Mouse (Mus musculus) gastrocnemius, adult 18-20 months (tissue): ENCODE results near the gene Ak4. TPM values are rescaled to one million over a fixed set of nuclear protein-coding genes. Genes with fewer than 3 reads are reported as not detected.
A peak's percentile ranks its signal among the peaks of the same experiment; 100 is the strongest.
"Not testable (repeated sequence)": the region's sequence is repeated elsewhere in the genome, so short reads cannot be mapped to it uniquely, and the experiment has no call there.

Experiments
- DNase-seq: peaks from one replicate; pipeline ENCODE4 v3.0.0; 2021; ENCODE audit warnings: low spot score
- total RNA-seq, 2 experiments: library from RNA; stranded (reverse); gene quantifications; 2 replicates each; pipeline ENCODE4 v1.2.3; 2021

The Ak4 gene
- total RNA-seq, 2 experiments from 2014 or later, result 4.9 to 6.6 TPM

DNA sequence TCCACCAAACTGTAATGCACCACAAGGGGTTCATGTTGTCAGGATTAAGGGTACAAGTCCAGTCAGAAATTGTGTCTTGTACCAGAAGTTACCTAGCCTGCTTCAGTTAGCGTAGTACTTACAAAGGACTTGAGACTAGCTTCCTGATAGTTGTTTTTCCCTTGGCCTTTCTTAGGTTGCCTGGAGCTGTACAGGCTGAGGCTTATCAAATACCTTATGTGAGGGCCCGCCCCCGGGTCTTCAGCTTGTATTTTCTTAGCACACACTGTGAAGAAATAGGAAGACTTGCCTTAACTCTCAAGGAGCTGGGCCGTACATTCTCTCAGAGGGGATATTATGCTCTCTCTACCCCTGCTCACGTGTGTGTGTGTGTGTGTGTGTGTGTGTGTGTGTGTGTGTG is 4.5 kb downstream of the Ak4 start:
- no peak for DNase-seq

- no peak for DNase-seq
Measured at GRCm38 (mm10) chr4:101424495-101424894, 5.4 kb downstream of the Ak4 start.

GRCm38 (mm10) chr4:101425119-101425518 is 6.0 kb downstream of the Ak4 start:
- no peak for DNase-seq

DNA sequence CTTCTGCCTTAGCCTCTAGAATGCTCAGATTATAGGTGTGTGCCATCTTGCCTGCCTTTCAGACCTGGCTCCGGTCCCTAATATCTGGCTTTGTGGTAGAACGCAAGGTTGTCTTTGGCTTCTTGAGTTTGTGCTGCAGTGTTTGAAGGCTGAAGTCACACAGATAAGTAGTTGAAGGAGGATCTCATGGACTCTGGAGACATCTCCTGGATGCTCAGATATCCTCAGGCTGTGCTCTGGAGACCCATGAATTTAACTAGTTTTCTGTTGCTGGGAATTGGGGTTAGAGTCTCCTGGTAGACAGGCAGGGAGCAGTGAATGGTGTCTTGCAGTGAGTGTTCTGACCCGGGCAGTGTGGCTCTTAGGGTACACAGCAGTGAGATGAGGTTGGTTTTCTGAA is 6.6 kb downstream of the Ak4 start:
- no peak for DNase-seq

DNA sequence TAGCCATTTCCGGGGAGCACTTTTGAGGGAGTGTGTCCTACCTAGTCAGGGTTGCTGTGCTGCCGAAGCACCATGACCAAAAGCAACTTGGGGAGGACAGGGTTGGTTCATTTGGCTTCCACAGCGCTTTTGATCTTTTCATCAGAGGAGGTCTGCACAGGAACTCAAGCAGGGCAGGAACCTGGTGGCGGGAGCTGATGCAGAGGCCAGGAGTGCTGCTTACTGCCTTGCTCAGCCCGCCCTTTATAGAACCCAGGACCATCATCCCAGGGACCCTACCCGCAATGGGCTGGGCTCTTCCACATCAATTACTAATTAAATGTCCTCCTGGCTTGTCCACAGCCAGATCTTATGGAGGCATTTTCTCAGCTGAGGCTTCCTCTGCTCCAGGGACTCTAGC is 7.5 kb downstream of the Ak4 start:
- DNase-seq, result no peak

- no peak for DNase-seq
Measured at GRCm38 (mm10) chr4:101427886-101428680, 9.0 kb downstream of the Ak4 start.

DNA sequence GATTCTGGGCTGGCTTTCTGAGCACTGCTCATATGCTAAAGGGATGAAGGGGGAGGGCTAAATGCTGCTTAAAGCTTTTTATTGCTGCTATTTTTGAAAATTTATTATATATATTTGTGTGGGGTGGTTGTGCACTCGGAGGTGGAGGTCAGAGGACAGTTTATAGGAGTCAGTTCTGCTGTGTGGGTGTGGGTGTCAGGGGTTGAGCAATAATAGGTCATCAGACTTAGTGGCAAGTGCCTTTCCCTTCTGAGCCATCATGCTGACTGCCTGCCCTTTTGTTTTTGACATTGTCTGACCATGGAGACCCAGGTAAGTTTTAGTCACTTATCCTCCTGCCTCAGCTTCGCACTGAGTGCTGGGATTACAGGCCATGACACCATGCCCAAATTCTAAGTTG is 10.0 kb downstream of the Ak4 start:
- DNase-seq, result no peak

DNA sequence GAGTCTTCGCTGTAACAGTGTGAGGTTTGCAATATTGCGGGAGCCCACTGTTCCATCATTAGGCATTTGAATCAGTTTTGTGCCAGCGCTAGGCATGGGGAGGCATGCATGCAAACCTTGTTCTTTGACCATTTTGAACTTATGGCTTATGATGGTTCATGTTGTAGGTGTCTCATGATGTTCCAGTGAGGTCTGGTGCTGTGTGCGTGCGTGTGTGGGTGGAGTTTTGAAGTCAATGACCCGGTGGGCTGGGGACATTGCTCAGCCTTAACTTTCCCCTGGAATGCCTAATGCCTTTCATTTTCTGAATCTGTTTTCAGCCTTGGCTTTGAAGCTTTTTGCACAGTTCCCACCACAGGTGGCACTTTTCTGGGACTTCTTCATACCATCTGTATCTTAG is 10.9 kb downstream of the Ak4 start:
- no peak for DNase-seq

GRCm38 (mm10) chr4:101436761-101437512 is 17.9 kb downstream of the Ak4 start:
- peak; percentile 85 for DNase-seq

DNA sequence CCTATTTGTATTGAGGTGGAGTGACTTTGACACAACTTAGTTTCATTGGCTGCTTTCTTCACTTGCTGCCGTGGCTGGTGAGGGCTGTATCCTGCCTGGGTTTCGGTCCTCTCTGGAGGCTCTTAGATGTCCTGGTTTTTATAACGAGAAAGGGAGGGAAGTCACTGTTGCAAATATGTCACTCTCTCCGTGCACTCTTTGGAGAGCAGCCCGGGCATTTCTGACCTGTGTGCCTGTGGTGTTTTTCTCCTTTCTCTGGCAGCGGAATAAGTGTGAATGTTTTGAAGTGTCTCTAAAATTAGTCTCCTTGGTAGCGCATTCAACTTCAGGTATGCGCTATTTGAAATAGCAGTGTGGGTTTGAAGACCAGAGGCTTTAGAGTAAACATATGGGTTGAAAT is 19.2 kb downstream of the Ak4 start:
- DNase-seq, result peak; percentile 25

DNA sequence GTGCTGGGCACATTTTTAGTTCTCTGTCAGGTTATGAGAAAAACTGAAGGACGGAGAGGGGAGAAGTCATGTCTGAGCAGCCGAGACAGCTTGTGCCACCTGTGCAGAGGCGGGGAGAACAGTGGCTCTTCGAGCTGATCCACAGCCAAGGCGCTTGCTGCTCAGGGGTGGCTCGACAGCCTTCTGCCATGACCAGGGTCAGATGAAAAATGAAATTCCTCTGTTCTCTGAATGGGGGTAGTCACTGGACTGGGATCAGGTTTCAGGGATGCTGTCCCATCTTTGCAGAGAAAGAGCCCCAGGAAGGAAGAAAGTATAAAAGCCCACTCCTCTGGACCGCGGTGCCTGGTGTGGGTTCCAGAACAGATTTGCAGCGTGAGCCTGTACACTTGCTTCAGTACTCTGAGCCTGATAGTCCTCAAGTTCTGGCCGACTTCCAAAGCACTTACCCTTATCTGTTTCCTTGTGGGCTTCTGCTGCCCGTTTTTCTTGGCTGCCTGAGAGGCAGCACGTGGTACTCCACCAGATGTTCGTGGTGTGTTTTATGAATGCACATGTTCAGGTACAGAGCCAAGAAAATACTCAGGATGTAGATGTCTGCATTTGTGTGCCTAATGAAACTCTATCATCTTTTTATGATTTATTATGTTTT is 20.8 kb downstream of the Ak4 start:
- DNase-seq, result peak; percentile 21

- no peak for DNase-seq
Measured at GRCm38 (mm10) chr4:101442791-101443190, 23.7 kb downstream of the Ak4 start.

- no peak for DNase-seq
Measured at GRCm38 (mm10) chr4:101443419-101443991, 24.4 kb downstream of the Ak4 start.

DNA sequence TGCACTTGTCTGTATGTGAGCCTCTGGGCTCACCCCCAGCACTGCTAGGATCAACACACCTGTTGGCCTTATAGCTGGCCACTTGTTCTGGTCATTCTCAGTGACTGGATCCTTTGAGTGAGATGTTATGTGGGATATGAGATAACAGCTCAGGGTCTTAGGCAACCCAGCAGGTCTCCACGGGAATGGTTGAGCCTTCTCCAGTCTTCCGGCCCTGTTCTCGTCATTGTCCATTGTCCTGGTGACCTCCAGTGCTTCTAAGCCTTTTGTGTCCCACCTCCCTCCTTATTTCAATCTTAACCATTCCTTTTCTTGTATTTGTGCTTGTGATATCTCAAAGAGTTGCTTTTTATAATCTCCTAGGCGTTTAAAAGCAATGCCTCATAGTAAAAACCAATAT is 26.6 kb downstream of the Ak4 start:
- DNase-seq, result no peak

GRCm38 (mm10) chr4:101446606-101447005 is 27.5 kb downstream of the Ak4 start:
- DNase-seq, result not testable (repeated sequence)

- DNase-seq, result no peak
Measured at GRCm38 (mm10) chr4:101448701-101449100, 29.6 kb downstream of the Ak4 start.

DNA sequence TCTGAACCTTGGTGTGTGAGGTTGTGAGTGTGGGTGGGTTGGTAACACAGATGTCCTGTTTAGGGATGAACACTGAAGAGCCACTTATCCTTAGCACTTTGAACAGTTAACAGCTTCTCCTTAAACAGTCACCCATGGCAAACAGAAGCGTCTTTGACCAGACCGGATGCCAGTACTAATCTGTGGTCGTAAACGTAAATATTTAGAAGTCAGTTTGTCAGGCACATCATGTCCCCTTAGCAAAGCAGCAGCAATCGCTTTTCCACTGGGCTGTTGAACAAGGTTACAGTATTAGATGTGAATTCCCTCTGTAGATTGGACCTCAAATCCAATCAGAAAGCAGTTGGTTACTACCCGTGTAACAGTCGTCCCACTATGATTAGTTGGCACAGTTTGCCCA is 30.3 kb downstream of the Ak4 start:
- no peak for DNase-seq

DNA sequence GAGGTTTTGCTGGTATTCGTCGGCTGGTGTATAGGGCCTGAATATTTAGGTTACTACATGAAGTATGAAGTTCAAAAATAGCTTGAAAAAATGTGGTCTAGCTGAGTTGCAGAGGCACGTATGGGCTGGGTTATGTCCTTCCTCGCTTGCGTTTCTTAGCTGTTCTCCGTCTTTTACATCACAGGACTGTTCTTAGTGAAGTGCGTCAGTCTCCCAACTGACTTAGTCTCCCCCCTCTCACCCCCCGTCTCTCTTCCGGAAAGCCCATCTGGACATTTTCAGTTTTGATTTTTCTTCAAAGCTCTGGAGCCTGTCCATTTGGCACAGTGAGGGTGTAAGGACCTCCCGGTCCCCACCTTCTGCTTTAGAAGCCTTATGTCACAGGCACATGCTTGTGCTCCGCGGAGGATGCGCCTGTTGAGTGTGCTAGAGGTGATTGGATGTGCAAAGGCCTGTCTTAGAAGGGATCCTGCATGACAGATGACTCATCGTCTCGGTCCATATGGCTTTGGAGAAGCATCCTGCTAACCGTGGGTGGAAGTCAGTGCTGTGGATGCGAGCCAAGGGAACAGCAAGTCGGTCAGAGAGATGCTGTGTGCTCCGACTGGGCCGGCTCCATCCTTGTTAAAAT is 31.2 kb downstream of the Ak4 start:
- peak; percentile 16 for DNase-seq

DNA sequence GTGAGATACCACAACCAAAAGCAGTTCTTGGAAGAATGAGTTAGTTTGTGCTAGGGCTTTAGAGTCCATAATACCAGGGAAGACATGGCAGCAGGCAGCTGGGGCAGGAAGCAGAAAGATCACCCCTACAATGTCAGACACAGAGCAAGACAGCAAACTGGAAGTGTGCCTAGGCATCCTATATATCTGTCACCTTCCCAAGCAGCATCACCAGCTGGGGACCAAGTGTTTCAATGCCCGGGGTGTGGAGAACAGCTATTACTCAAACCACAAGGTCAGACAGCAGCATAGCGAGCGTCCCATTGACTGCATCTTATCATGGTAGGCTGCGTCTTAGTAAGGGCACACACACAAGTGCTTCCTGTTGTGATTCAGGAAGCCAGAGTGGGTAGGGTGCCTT is 32.0 kb downstream of the Ak4 start:
- DNase-seq, result no peak

DNA sequence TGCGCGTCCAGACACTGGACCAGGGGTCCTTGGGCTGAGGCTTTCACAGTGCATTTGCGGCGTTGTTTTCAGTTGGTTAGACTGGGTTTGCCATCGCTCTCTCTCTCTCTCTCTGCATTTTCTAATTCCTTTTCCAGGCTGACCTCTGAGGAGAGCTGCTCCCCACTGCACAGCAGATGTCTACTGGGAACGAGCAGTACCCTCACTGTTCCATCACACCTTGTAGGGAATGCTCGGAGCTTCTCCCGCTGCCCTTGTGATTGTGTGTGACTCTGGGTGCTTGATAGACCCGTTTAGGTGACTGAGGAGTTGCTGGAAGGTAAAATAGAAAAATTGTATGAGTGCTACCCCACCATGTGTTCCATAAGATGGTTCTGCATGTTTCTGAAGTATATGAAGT is 33.8 kb downstream of the Ak4 start:
- no peak for DNase-seq

DNA sequence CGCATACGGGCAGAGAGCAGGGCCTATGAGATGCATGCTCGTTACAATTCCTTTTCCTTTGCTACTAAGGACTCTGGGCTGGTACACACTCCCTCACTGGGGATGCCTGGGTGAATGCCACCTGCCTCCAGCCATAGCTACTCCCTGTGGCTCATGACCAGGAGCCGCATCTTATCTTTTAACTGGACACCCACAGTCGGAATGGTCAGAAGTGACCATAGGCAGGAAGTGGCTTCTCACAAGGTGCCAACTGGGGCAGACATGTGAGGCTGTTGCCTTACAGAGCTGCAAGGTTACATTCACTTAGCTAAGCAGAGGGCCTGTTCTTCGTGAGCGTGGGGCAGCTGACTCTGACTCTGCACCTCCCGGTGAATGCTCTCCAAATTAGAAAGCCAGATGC is 38.1 kb downstream of the Ak4 start:
- DNase-seq, result no peak

- peak; percentile 55 for DNase-seq
Measured at GRCm38 (mm10) chr4:101458341-101458740, 39.3 kb downstream of the Ak4 start.
